Mouse (Mus musculus) embryonic facial prominence, embryonic 15.5 days (tissue): ENCODE data around the gene Tshz2. TPM values are rescaled to one million over a fixed set of nuclear protein-coding genes. Genes with fewer than 3 reads are reported as not detected.

Source experiments
- ATAC-seq: fragments of 200-750 bp; cut with Nextera tagmentation; 2 replicates; pipeline ENCODE4 v1.8.0; 2017; ENCODE audit warnings: low read depth, moderate TSS enrichment; ENCODE audit not compliant: insufficient number of reproducible peaks, low FRiP score, low TSS enrichment
- H3K27ac ChIP-seq: fragments of 300-500 bp; sonication (generic); replicated peaks from 2 replicates; pipeline ENCODE4 v1.5.1; 2015; ENCODE audit warnings: mild to moderate bottlenecking, inconsistent platforms
- H3K27me3 ChIP-seq: fragments of 300-500 bp; sonication (generic); 2 replicates; pipeline ENCODE4 v1.6.1; 2015; ENCODE audit warnings: inconsistent platforms
- H3K36me3 ChIP-seq: fragments of 300-500 bp; sonication (generic); 2 replicates; pipeline ENCODE4 v1.6.1; 2015; ENCODE audit warnings: mild to moderate bottlenecking, inconsistent platforms
- H3K4me1 ChIP-seq: fragments of 300-500 bp; sonication (generic); 2 replicates; pipeline ENCODE4 v1.6.1; 2015; ENCODE audit warnings: inconsistent platforms
- H3K4me2 ChIP-seq: fragments of 300-500 bp; sonication (generic); replicated peaks from 2 replicates; pipeline ENCODE4 v1.6.1; 2015; ENCODE audit warnings: mild to moderate bottlenecking, inconsistent platforms
- H3K4me3 ChIP-seq: fragments of 300-500 bp; sonication (generic); replicated peaks from 2 replicates; pipeline ENCODE4 v1.5.1; 2015; ENCODE audit warnings: mild to moderate bottlenecking, inconsistent platforms
- H3K9ac ChIP-seq: fragments of 300-500 bp; sonication (generic); 2 replicates; pipeline ENCODE4 v1.6.1; 2015; ENCODE audit warnings: inconsistent platforms
- H3K9me3 ChIP-seq: fragments of 300-500 bp; sonication (generic); replicated peaks from 2 replicates; pipeline ENCODE4 v1.6.1; 2016; ENCODE audit warnings: inconsistent platforms
- WGBS: fragments of 180-500 bp; shearing (Covaris S2); methylation state at CpG from one replicate; pipeline ENCODE4 v1.1.7; 2015; 5-methylcytosine and 5-hydroxymethylcytosine counted together
- polyA plus RNA-seq: library from polyadenylated mRNA; unstranded; fragments of >200 nt; fragmentation: Nextera tagmentation; extraction: Ambion mirVana; gene quantifications from 2 replicates; pipeline ENCODE4 v1.2.1, GENCODE M21; 2015

The Tshz2 gene
- polyA plus RNA-seq, 1 experiment from 2014 or later = 10.5 TPM

GRCm38 (mm10) chr2:169787381-169787780 is 154.6 kb downstream of the Tshz2 start:
- no peak for ATAC-seq
- no peaks in the 10 kb centered on the region for H3K36me3 ChIP-seq
- no peak overlapping the region for H3K4me3 ChIP-seq
- 58% methylated on average over 5 of the region's 5 CpGs for WGBS
- no peaks in the 10 kb centered on the region for H3K9me3 ChIP-seq
- no peaks in the 10 kb centered on the region for H3K27me3 ChIP-seq
- no peak overlapping the region for H3K4me2 ChIP-seq
- peaks cover 20% of the 10 kb centered on the region for H3K4me1 ChIP-seq
- no peak overlapping the region for H3K27ac ChIP-seq
- H3K9ac ChIP-seq = no peak overlapping the region

- H3K27me3 ChIP-seq = no peaks in the 10 kb centered on the region
- ATAC-seq = no peak
- H3K36me3 ChIP-seq = no peaks in the 10 kb centered on the region
- H3K4me1 ChIP-seq = peaks cover 20% of the 10 kb centered on the region
- no peak overlapping the region for H3K4me3 ChIP-seq
- no peak overlapping the region for H3K9ac ChIP-seq
- 23% methylated on average over 11 of the region's 11 CpGs for WGBS
- no peaks in the 10 kb centered on the region for H3K9me3 ChIP-seq
- no peak overlapping the region for H3K27ac ChIP-seq
- H3K4me2 ChIP-seq = no peak overlapping the region
Observed at GRCm38 (mm10) chr2:169787906-169788305, 155.1 kb downstream of the Tshz2 start.

GRCm38 (mm10) chr2:169790439-169791131 is 157.8 kb downstream of the Tshz2 start:
- H3K36me3 ChIP-seq = no peaks in the 10 kb centered on the region
- H3K9me3 ChIP-seq = no peaks in the 10 kb centered on the region
- no peaks in the 10 kb centered on the region for H3K27me3 ChIP-seq
- peaks cover 20% of the 10 kb centered on the region for H3K4me1 ChIP-seq
- H3K4me3 ChIP-seq = peak overlapping the region; percentile 24
- ATAC-seq = peak; percentile 89
- no peak overlapping the region for H3K9ac ChIP-seq
- H3K4me2 ChIP-seq = peak overlapping the region; percentile 48
- peak overlapping the region; percentile 44; the same call in 1 of the 2 replicates for H3K27ac ChIP-seq
- WGBS = 4% methylated on average over 12 of the region's 12 CpGs

- H3K27ac ChIP-seq = no peak overlapping the region
- H3K36me3 ChIP-seq = no peaks in the 10 kb centered on the region
- H3K9me3 ChIP-seq = no peaks in the 10 kb centered on the region
- H3K27me3 ChIP-seq = no peaks in the 10 kb centered on the region
- no peak overlapping the region for H3K9ac ChIP-seq
- ATAC-seq = no peak
- H3K4me2 ChIP-seq = no peak overlapping the region
- 44% methylated on average over 3 of the region's 3 CpGs for WGBS
- no peak overlapping the region for H3K4me3 ChIP-seq
- H3K4me1 ChIP-seq = peaks cover 15% of the 10 kb centered on the region
Observed at GRCm38 (mm10) chr2:169792706-169793105, 159.9 kb downstream of the Tshz2 start.

GRCm38 (mm10) chr2:169802241-169802640 is 169.4 kb downstream of the Tshz2 start:
- Histone ChIP-seq H3K27me3 (no peaks in the 10 kb centered on the region), H3K9ac (no peak overlapping the region), H3K4me3 (no peak overlapping the region), H3K36me3 (no peaks in the 10 kb centered on the region), H3K27ac (no peak overlapping the region), H3K9me3 (no peaks in the 10 kb centered on the region), H3K4me2 (no peak overlapping the region), H3K4me1 (no peaks in the 10 kb centered on the region)
- ATAC-seq = no peak
- 86% methylated on average over 6 of the region's 6 CpGs for WGBS

GRCm38 (mm10) chr2:169804380-169804779 is 171.6 kb downstream of the Tshz2 start:
- H3K27me3 ChIP-seq = no peaks in the 10 kb centered on the region
- H3K4me1 ChIP-seq = no peaks in the 10 kb centered on the region
- H3K9me3 ChIP-seq = no peaks in the 10 kb centered on the region
- H3K4me2 ChIP-seq = no peak overlapping the region
- WGBS = 48% methylated on average over 5 of the region's 5 CpGs
- H3K27ac ChIP-seq = no peak overlapping the region
- H3K9ac ChIP-seq = no peak overlapping the region
- no peak overlapping the region for H3K4me3 ChIP-seq
- no peaks in the 10 kb centered on the region for H3K36me3 ChIP-seq
- ATAC-seq = no peak

- no peaks in the 10 kb centered on the region for H3K4me1 ChIP-seq
- no peaks in the 10 kb centered on the region for H3K27me3 ChIP-seq
- no peak overlapping the region for H3K4me2 ChIP-seq
- no peak overlapping the region for H3K9ac ChIP-seq
- H3K36me3 ChIP-seq = no peaks in the 10 kb centered on the region
- no peaks in the 10 kb centered on the region for H3K9me3 ChIP-seq
- no peak for ATAC-seq
- WGBS = 86% methylated on average over 12 of the region's 12 CpGs
- no peak overlapping the region for H3K4me3 ChIP-seq
- no peak overlapping the region for H3K27ac ChIP-seq
Observed at GRCm38 (mm10) chr2:169805545-169805944, 172.7 kb downstream of the Tshz2 start.

- Histone ChIP-seq H3K27me3 (no peaks in the 10 kb centered on the region), H3K9ac (no peak overlapping the region), H3K4me1 (no peaks in the 10 kb centered on the region), H3K36me3 (no peaks in the 10 kb centered on the region), H3K4me3 (no peak overlapping the region), H3K9me3 (no peaks in the 10 kb centered on the region), H3K27ac (no peak overlapping the region), H3K4me2 (no peak overlapping the region)
- 40% methylated on average over 5 of the region's 5 CpGs for WGBS
- ATAC-seq = no peak
Observed at GRCm38 (mm10) chr2:169811589-169811988, 178.8 kb downstream of the Tshz2 start.

- H3K36me3 ChIP-seq = no peaks in the 10 kb centered on the region
- 77% methylated on average over 8 of the region's 8 CpGs for WGBS
- ATAC-seq = no peak
- no peak overlapping the region for H3K4me3 ChIP-seq
- H3K27ac ChIP-seq = no peak overlapping the region
- H3K27me3 ChIP-seq = no peaks in the 10 kb centered on the region
- no peaks in the 10 kb centered on the region for H3K9me3 ChIP-seq
- no peaks in the 10 kb centered on the region for H3K4me1 ChIP-seq
- no peak overlapping the region for H3K4me2 ChIP-seq
- H3K9ac ChIP-seq = no peak overlapping the region
Observed at GRCm38 (mm10) chr2:169812055-169812454, 179.2 kb downstream of the Tshz2 start.

- 85% methylated on average over 7 of the region's 7 CpGs for WGBS
Observed at GRCm38 (mm10) chr2:169812940-169813339, 180.1 kb downstream of the Tshz2 start.

GRCm38 (mm10) chr2:169814351-169814750 is 181.5 kb downstream of the Tshz2 start:
- Histone ChIP-seq H3K4me3 (no peak overlapping the region), H3K27ac (no peak overlapping the region), H3K36me3 (no peaks in the 10 kb centered on the region), H3K27me3 (no peaks in the 10 kb centered on the region), H3K9me3 (no peaks in the 10 kb centered on the region), H3K9ac (no peak overlapping the region), H3K4me1 (no peaks in the 10 kb centered on the region), H3K4me2 (no peak overlapping the region)
- no peak for ATAC-seq
- WGBS = 79% methylated on average over 3 of the region's 3 CpGs

More at GRCm38 (mm10) chr2:169812940-169813339, 180.1 kb downstream of the Tshz2 start:
- Histone ChIP-seq H3K36me3 (no peaks in the 10 kb centered on the region), H3K4me1 (no peaks in the 10 kb centered on the region), H3K27me3 (no peaks in the 10 kb centered on the region), H3K27ac (no peak overlapping the region), H3K9me3 (no peaks in the 10 kb centered on the region), H3K4me3 (no peak overlapping the region), H3K9ac (no peak overlapping the region), H3K4me2 (no peak overlapping the region)
- ATAC-seq = no peak

- WGBS = 69% methylated on average over 10 of the region's 10 CpGs
- no peak; the same call in 1 of the 2 replicates for ATAC-seq
Observed at GRCm38 (mm10) chr2:169814757-169815156, 181.9 kb downstream of the Tshz2 start.

More at GRCm38 (mm10) chr2:169814757-169815156, 181.9 kb downstream of the Tshz2 start:
- no peaks in the 10 kb centered on the region for H3K36me3 ChIP-seq
- no peak overlapping the region for H3K4me3 ChIP-seq
- no peak overlapping the region for H3K27ac ChIP-seq
- no peak overlapping the region for H3K9ac ChIP-seq
- H3K4me1 ChIP-seq = no peaks in the 10 kb centered on the region
- no peaks in the 10 kb centered on the region for H3K9me3 ChIP-seq
- no peak overlapping the region for H3K4me2 ChIP-seq
- H3K27me3 ChIP-seq = no peaks in the 10 kb centered on the region
